Mouse (Mus musculus): Measurements from ENCODE around the gene Rtp2.

- TF ChIP-seq EP300 (IDR thresholded peaks at IDR 0.05; ENCODE audit: low read depth) (no peak), CTCF (IDR thresholded peaks at IDR 0.05; ENCODE audit: low read depth) (peak; percentile 53)
These were observed 30.2 kb upstream of the Rtp2 start for GRCm38 (mm10) chr16:23962401-23962800.
